Mouse (Mus musculus): Measurements from ENCODE around the gene Ugcg. TPM values are rescaled to one million over a fixed set of nuclear protein-coding genes. Genes with fewer than 3 reads are reported as not detected.

The Ugcg gene
- 10 to 100 TPM; 79.8 to 90.3 TPM for total RNA-seq (2021)
- long read RNA-seq, experiment 1, full-length matches to known transcripts: 128 of 143 reads
- long read RNA-seq, experiment 1, partial matches to known transcripts: 7 of 143 reads
- long read RNA-seq, experiment 1, other reads (novel, unspliced or antisense): 8 of 143 reads
- long read RNA-seq, experiment 2, full-length matches to known transcripts: 80 of 89 reads
- long read RNA-seq, experiment 2, partial matches to known transcripts: 5 of 89 reads
- long read RNA-seq, experiment 2, other reads (novel, unspliced or antisense): 4 of 89 reads

DNA sequence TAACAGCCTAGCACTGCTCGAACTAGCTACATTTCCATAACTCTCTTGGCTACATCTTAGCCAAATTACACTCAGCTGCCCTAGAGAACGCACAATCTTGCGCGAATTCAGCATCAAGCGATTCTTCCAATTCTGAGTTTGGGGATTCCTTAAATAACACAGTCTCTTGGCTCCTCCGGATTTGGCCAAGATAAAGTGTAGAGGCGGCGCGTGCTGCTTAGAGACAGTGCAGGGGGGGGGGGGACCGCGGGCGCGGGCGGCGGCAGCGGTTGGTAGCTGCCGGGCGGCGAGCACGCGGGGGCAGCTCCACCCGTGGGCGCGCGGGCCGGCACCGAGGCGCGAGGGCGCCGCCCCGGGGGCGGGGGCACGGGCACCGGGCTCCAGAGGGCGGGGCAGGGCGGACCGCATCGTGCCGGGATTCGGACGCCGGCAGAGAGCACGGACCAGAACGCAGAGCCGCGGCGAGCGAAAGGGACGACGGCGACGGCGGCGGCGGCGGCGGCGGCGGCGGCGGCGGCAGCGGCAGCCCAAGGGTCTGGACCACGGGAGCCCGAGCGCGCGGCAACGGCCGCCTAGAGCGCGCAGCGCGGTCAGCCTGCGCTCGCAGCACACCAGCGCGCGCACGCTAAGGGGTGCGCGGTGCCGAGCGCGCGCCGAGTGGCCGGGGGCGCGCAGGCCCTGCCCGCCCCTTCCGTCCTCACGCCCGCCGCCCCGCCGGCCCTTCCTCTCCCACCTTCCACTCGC is at the start of gene Ugcg:
Gene Ugcg (plus strand): TSS at position 456 of the 744 bp plus-strand sequence.
- DNase-seq (ENCODE audit: extremely low spot score in 1 of 2, low spot score in 2 of 2): peak; percentile 73 to 74
- intact Hi-C loops (cut with DNase I): loop anchor here (1.0 to 10.0 kb wide), 4 partner anchors 154 to 378 kb away; partner anchors contain the start of genes Gng10 and Ptbp3
- peak within 1 kb of the TSS; percentile 89 for H3K4me3 ChIP-seq
- no peak for TF ChIP-seq CTCF (IDR thresholded peaks at IDR 0.05)
- H3K27ac ChIP-seq: peak within 1 kb of the TSS; percentile 92

DNA sequence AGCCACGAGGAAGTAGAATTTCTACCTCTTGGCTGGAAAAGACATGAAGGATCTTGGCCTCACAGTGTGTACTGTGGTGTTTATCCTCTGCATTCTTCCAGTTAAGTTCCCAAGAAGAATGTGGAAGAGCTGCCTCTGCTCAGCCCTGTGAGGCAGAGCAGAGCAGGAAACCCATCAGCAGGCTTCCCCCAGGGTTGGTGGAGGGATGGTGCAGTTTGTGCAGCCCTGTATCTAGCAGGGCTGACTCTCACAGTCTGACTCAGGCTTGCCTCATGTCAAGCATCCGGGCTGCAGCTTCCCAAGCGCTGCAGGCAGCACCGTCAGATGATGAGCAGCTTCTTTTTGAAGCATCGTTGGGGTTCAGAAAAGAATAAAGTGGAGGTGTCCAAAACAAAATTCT is 40.0 kb upstream of the Ugcg start:
- no peak overlapping the region for H3K4me3 ChIP-seq
- TF ChIP-seq CTCF (IDR thresholded peaks at IDR 0.05): no peak
- intact Hi-C loops (cut with DNase I): no loop called here
- H3K27ac ChIP-seq: no peak overlapping the region
- DNase-seq (ENCODE audit: extremely low spot score in 1 of 2, low spot score in 2 of 2): no peak

DNA sequence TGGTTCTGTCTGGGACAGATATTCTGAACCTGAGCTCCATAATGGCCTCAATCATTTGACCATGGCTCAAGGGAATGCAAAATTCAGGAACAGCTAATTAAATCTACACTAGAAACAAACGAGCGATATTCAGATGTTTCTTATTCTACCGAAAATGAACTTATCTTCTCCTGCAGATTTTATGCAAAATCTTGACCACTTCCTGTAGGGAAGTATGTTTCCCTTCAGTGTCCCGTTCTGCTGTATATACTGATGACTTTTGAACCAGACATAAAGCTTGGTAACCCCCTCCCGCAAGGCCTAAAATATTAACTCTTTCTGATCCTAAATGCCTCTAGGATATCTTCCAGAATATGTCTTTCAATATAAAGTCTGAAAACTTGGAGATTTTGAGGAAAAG is 38.1 kb upstream of the Ugcg start:
- no peak overlapping the region for H3K27ac ChIP-seq
- no peak for DNase-seq (ENCODE audit: extremely low spot score in 1 of 2, low spot score in 2 of 2)
- intact Hi-C loops (cut with DNase I): no loop called here
- H3K4me3 ChIP-seq: no peak overlapping the region
- no peak for TF ChIP-seq CTCF (IDR thresholded peaks at IDR 0.05)

GRCm38 (mm10) chr4:59151953-59152352 is 37.1 kb upstream of the Ugcg start:
- intact Hi-C loops (cut with DNase I): no loop called here
- DNase-seq (ENCODE audit: extremely low spot score in 1 of 2, low spot score in 2 of 2): no peak
- TF ChIP-seq CTCF (IDR thresholded peaks at IDR 0.05): no peak

GRCm38 (mm10) chr4:59156897-59157592 is 32.0 kb upstream of the Ugcg start:
- no peak for TF ChIP-seq CTCF (IDR thresholded peaks at IDR 0.05)
- no peak overlapping the region for H3K4me3 ChIP-seq
- DNase-seq (ENCODE audit: extremely low spot score in 1 of 2, low spot score in 2 of 2): no peak
- intact Hi-C loops (cut with DNase I): no loop called here
- H3K27ac ChIP-seq: no peak overlapping the region

More at GRCm38 (mm10) chr4:59151953-59152352, 37.1 kb upstream of the Ugcg start:
- no peak overlapping the region for H3K4me3 ChIP-seq
- no peak overlapping the region for H3K27ac ChIP-seq

GRCm38 (mm10) chr4:59157654-59158053 is 31.4 kb upstream of the Ugcg start:
- Histone ChIP-seq H3K4me3 (no peak overlapping the region), H3K27ac (no peak overlapping the region)
- TF ChIP-seq CTCF (IDR thresholded peaks at IDR 0.05): no peak
- intact Hi-C loops (cut with DNase I): no loop called here
- DNase-seq (ENCODE audit: extremely low spot score in 1 of 2, low spot score in 2 of 2): no peak

GRCm38 (mm10) chr4:59160289-59160688 is 28.8 kb upstream of the Ugcg start:
- TF ChIP-seq CTCF (IDR thresholded peaks at IDR 0.05): no peak
- Histone ChIP-seq H3K4me3 (no peak overlapping the region), H3K27ac (no peak overlapping the region)
- DNase-seq (ENCODE audit: extremely low spot score in 1 of 2, low spot score in 2 of 2): no peak
- intact Hi-C loops (cut with DNase I): no loop called here

DNA sequence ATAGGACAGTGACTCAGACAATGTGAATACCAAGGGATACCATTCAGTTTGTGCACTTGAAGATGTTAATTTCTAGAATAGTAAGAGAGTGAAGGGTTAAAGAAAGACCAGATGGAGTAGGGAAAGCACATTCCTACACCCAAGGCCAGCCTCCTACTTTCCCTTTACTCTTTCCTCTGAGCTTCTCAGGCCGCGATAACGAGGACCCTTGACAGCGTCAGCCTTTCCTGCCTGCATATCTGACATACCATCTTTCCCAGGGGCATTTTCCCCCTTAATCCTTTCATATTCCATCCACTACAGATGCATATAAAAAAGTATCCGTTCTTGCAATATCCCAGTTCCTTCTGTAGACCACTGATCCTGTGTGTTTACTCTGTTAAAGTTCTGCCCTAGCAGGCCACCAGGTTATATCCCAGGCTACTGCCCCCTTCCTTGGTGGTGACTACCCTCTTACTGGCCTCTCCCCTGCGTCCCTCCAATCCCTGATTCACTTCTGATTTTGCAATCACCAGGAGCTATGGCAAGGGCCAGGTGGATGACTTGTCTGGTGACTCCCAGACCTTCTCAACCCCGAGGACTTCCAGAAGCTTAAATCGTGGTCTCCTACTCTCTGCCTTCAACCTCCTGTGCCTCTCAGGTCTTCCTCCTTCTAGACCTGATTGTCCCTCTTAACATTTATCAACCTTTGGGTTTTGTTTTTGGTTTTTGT is 27.9 kb upstream of the Ugcg start:
- H3K27ac ChIP-seq: no peak overlapping the region
- H3K4me3 ChIP-seq: no peak overlapping the region
- no peak for DNase-seq (ENCODE audit: extremely low spot score in 1 of 2, low spot score in 2 of 2)
- intact Hi-C loops (cut with DNase I): no loop called here
- no peak for TF ChIP-seq CTCF (IDR thresholded peaks at IDR 0.05)

DNA sequence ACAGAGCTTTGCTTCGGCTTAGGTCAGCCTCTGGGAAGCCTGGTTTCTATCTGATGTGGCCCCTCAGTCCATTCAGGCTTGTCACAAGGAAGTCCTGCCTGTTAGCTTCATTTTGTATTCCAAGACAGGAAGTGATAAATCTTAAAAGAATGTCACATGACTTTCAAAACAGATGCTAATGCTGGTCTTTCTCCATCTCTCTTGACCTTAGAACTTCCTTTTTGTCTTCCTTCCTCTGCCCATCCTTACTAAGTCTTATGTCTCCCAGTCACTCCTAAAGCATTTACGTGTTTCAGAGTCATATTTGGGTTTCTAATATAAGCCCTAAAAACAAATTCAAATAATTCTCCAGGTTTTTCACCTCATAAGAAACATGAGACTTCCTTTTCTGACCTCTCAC is 25.0 kb upstream of the Ugcg start:
- DNase-seq (ENCODE audit: extremely low spot score in 1 of 2, low spot score in 2 of 2): no peak
- Histone ChIP-seq H3K27ac (no peak overlapping the region), H3K4me3 (no peak overlapping the region)
- intact Hi-C loops (cut with DNase I): no loop called here
- no peak for TF ChIP-seq CTCF (IDR thresholded peaks at IDR 0.05)

DNA sequence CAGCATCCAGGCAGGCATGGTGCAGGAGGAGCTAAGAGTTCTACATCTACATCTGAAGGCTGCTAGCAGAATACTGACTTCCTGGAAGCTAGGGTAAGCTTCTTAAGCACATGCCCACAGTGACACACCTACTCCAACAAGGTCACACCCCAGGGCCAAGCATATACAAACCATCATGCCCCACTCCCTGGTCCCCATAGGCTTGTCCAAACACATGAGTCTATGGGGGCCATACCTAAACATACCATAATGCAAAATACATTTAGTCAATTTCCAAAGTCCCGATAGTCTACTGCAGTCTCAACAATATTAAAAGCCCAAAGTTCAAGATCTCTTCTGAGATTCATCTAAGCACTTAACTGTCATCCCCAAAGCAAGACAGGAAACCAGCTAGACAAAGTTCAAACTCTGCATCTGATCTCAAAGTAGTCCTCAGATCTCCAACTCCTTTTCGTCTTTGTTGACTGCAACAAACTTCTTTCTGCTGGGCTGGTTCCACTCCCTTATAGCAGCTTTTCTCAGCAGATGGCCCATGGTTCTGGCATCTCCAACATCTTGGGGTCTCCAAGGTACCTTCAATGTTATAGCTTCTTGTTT is 21.7 kb upstream of the Ugcg start:
- no peak for DNase-seq (ENCODE audit: extremely low spot score in 1 of 2, low spot score in 2 of 2)
- no peak overlapping the region for H3K27ac ChIP-seq
- intact Hi-C loops (cut with DNase I): no loop called here
- no peak for TF ChIP-seq CTCF (IDR thresholded peaks at IDR 0.05)
- no peak overlapping the region for H3K4me3 ChIP-seq

DNA sequence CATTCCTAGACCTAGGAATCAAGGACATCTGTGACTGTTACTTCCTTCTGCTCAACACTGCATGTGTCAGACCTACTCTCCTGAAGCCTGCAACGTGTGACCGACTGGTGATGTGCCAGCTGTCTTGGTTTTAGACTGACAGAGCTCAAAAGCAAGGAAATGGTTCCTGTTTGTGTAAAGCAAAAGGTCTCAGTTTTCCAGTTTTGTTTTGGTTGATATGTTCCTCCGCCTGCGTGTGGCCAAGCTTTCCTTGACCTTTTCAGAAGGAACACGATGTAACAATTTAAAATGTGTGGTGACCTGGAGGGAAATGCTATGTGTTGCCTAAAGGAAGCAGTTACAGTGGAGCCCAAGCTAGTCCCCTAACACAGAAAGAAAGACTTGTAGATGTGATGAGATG is 19.1 kb upstream of the Ugcg start:
- no peak overlapping the region for H3K27ac ChIP-seq
- TF ChIP-seq CTCF (IDR thresholded peaks at IDR 0.05): no peak
- no peak overlapping the region for H3K4me3 ChIP-seq
- no peak for DNase-seq (ENCODE audit: extremely low spot score in 1 of 2, low spot score in 2 of 2)
- intact Hi-C loops (cut with DNase I): no loop called here
